Mouse (Mus musculus): ENCODE results near the gene Gm3435. TPM values are rescaled to one million over a fixed set of nuclear protein-coding genes. Genes with fewer than 3 reads are reported as not detected.
A peak's percentile ranks its signal among the peaks of the same experiment; 100 is the strongest.
"Not testable (repeated sequence)": the region's sequence is repeated elsewhere in the genome, so short reads cannot be mapped to it uniquely, and the experiment has no call there.

The Gm3435 gene
- polyA plus RNA-seq (2014; fragmentation: Nextera tagmentation; extraction: Ambion mirVana) = 4.5 and 5.1 TPM in 2 replicates

- H3K27me3 ChIP-seq (replicated peaks; ENCODE audit: control insufficient read depth, insufficient read depth, low read length); H3K27ac ChIP-seq (ENCODE audit: low read depth); DNase-seq (ENCODE audit: low spot score); H3K4me1 ChIP-seq (replicated peaks; ENCODE audit: control insufficient read depth, insufficient read depth, low read length); H3K9me3 ChIP-seq (ENCODE audit: control insufficient read depth, low read length); H3K4me2 ChIP-seq (ENCODE audit: low read length); H3K4me3 ChIP-seq (ENCODE audit: low read depth, low read length); H3K9ac ChIP-seq (ENCODE audit: low read length); H3K36me3 ChIP-seq (ENCODE audit: control insufficient read depth, insufficient read depth, low read length): not testable (repeated sequence)
- peak; percentile 98 for ATAC-seq (replicated peaks; ENCODE audit: low FRiP score, low TSS enrichment, low read depth)
- WGBS = no CpG with 5 or more reads among the region's 60 CpGs
Measured at GRCm38 (mm10) chr17:15009706-15010413, at the start of gene Gm3435. Gm3435 (plus strand) TSS chr17:15010176.

GRCm38 (mm10) chr17:14960520-14960919 lies 49.5 kb upstream of the Gm3435 start:
- WGBS = 0% methylated on average over 19 of the region's 23 CpGs
- Histone ChIP-seq H3K27me3 (replicated peaks; ENCODE audit: control insufficient read depth, insufficient read depth, low read length) (no peaks in the 10 kb centered on the region), H3K9ac (ENCODE audit: low read length) (peak overlapping the region; percentile 70), H3K36me3 (ENCODE audit: control insufficient read depth, insufficient read depth, low read length) (0 out of 2 replicates have a peak, but pooled peaks cover 5% of the 10 kb centered on the region), H3K4me1 (replicated peaks; ENCODE audit: control insufficient read depth, insufficient read depth, low read length) (peaks cover 7% of the 10 kb centered on the region), H3K4me3 (ENCODE audit: low read depth, low read length) (peak overlapping the region; percentile 70), H3K9me3 (ENCODE audit: control insufficient read depth, low read length) (no peaks in the 10 kb centered on the region), H3K4me2 (ENCODE audit: low read length) (peak overlapping the region; percentile 90), H3K27ac (ENCODE audit: low read depth) (no peak overlapping the region)
- DNase-seq (ENCODE audit: low spot score) (peak; percentile 66), ATAC-seq (replicated peaks; ENCODE audit: low FRiP score, low TSS enrichment, low read depth) (peak; percentile 1; the same call in 1 of the 2 replicates)

GRCm38 (mm10) chr17:14960951-14961556 lies 48.9 kb upstream of the Gm3435 start, which contains the start of gene Phf10:
Phf10 (minus strand) TSS chr17:14961273.
- peak within 1 kb of the TSS; percentile 90 for H3K4me2 ChIP-seq (ENCODE audit: low read length)
- not testable (repeated sequence) for H3K4me1 ChIP-seq (replicated peaks; ENCODE audit: control insufficient read depth, insufficient read depth, low read length); H3K27ac ChIP-seq (ENCODE audit: low read depth); H3K27me3 ChIP-seq (replicated peaks; ENCODE audit: control insufficient read depth, insufficient read depth, low read length); H3K36me3 ChIP-seq (ENCODE audit: control insufficient read depth, insufficient read depth, low read length); H3K9me3 ChIP-seq (ENCODE audit: control insufficient read depth, low read length)
- H3K4me3 ChIP-seq (ENCODE audit: low read depth, low read length) = peak within 1 kb of the TSS; percentile 70
- peak within 1 kb of the TSS; percentile 70 for H3K9ac ChIP-seq (ENCODE audit: low read length)
- ATAC-seq (replicated peaks; ENCODE audit: low FRiP score, low TSS enrichment, low read depth) (peak; percentile 85), DNase-seq (ENCODE audit: low spot score) (peak; percentile 69)
- WGBS = 0% methylated on average over 20 of the region's 100 CpGs

GRCm38 (mm10) chr17:14961557-14962154 lies 48.3 kb upstream of the Gm3435 start:
- not testable (repeated sequence) for H3K9me3 ChIP-seq (ENCODE audit: control insufficient read depth, low read length); H3K27me3 ChIP-seq (replicated peaks; ENCODE audit: control insufficient read depth, insufficient read depth, low read length); H3K27ac ChIP-seq (ENCODE audit: low read depth); DNase-seq (ENCODE audit: low spot score); H3K4me1 ChIP-seq (replicated peaks; ENCODE audit: control insufficient read depth, insufficient read depth, low read length); H3K4me3 ChIP-seq (ENCODE audit: low read depth, low read length); H3K4me2 ChIP-seq (ENCODE audit: low read length); H3K9ac ChIP-seq (ENCODE audit: low read length); H3K36me3 ChIP-seq (ENCODE audit: control insufficient read depth, insufficient read depth, low read length)
- peak; percentile 94 for ATAC-seq (replicated peaks; ENCODE audit: low FRiP score, low TSS enrichment, low read depth)
- WGBS = no CpG with 5 or more reads among the region's 44 CpGs

GRCm38 (mm10) chr17:14968373-14968913 lies 41.5 kb upstream of the Gm3435 start:
- not testable (repeated sequence) for DNase-seq (ENCODE audit: low spot score); H3K4me1 ChIP-seq (replicated peaks; ENCODE audit: control insufficient read depth, insufficient read depth, low read length); ATAC-seq (replicated peaks; ENCODE audit: low FRiP score, low TSS enrichment, low read depth); H3K27ac ChIP-seq (ENCODE audit: low read depth); H3K9ac ChIP-seq (ENCODE audit: low read length); H3K4me3 ChIP-seq (ENCODE audit: low read depth, low read length); H3K27me3 ChIP-seq (replicated peaks; ENCODE audit: control insufficient read depth, insufficient read depth, low read length); H3K36me3 ChIP-seq (ENCODE audit: control insufficient read depth, insufficient read depth, low read length); H3K9me3 ChIP-seq (ENCODE audit: control insufficient read depth, low read length); H3K4me2 ChIP-seq (ENCODE audit: low read length)
- no CpG with 5 or more reads among the region's 6 CpGs for WGBS

- not testable (repeated sequence) for H3K4me2 ChIP-seq (ENCODE audit: low read length); H3K27me3 ChIP-seq (replicated peaks; ENCODE audit: control insufficient read depth, insufficient read depth, low read length); H3K36me3 ChIP-seq (ENCODE audit: control insufficient read depth, insufficient read depth, low read length); DNase-seq (ENCODE audit: low spot score); H3K9me3 ChIP-seq (ENCODE audit: control insufficient read depth, low read length); H3K9ac ChIP-seq (ENCODE audit: low read length); H3K4me3 ChIP-seq (ENCODE audit: low read depth, low read length); H3K27ac ChIP-seq (ENCODE audit: low read depth); H3K4me1 ChIP-seq (replicated peaks; ENCODE audit: control insufficient read depth, insufficient read depth, low read length)
- 5% methylated on average over 4 of the region's 7 CpGs for WGBS
- 0 out of 2 replicates have a peak, but pooled peaks have one; percentile 44 for ATAC-seq (replicated peaks; ENCODE audit: low FRiP score, low TSS enrichment, low read depth)
Measured at GRCm38 (mm10) chr17:14977718-14978361, 32.1 kb upstream of the Gm3435 start.

GRCm38 (mm10) chr17:14978362-14979038 lies 31.5 kb upstream of the Gm3435 start, which contains the start of the genes 9030025P20Rik and Gm3417:
9030025P20Rik (plus strand) TSS chr17:14978468.
Gm3417 (minus strand) TSS chr17:14978790.
- H3K9me3 ChIP-seq (ENCODE audit: control insufficient read depth, low read length); H3K36me3 ChIP-seq (ENCODE audit: control insufficient read depth, insufficient read depth, low read length); H3K4me2 ChIP-seq (ENCODE audit: low read length); H3K4me3 ChIP-seq (ENCODE audit: low read depth, low read length); H3K27ac ChIP-seq (ENCODE audit: low read depth); H3K27me3 ChIP-seq (replicated peaks; ENCODE audit: control insufficient read depth, insufficient read depth, low read length); H3K4me1 ChIP-seq (replicated peaks; ENCODE audit: control insufficient read depth, insufficient read depth, low read length); DNase-seq (ENCODE audit: low spot score); H3K9ac ChIP-seq (ENCODE audit: low read length): not testable (repeated sequence)
- WGBS = no CpG with 5 or more reads among the region's 60 CpGs
- ATAC-seq (replicated peaks; ENCODE audit: low FRiP score, low TSS enrichment, low read depth) = peak; percentile 98
